8 mouse cellular contexts compared by ENCODE assay signal in genomic region chr12:28700101-28700511, GRCm38 (mm10). TPM values are rescaled to one million over a fixed set of nuclear protein-coding genes. Genes with fewer than 3 reads are reported as not detected.
DNase-seq lines count a peak whose midpoint lies in the region; ATAC-seq and TF ChIP-seq lines count a peak whose summit lies in the region.

No protein-coding gene starts in this region.

- no peak overlapping the region for H3K9ac ChIP-seq in lung, embryonic 15.5 days
- no peak overlapping the region for H3K9ac ChIP-seq in heart, postnatal 0 days (replicated peaks; ENCODE audit: low read depth, low read length)
- peak overlapping the region; percentile 28; the same call in 1 of the 2 replicates for H3K9ac ChIP-seq in midbrain, embryonic 15.5 days

- DNase-seq in adrenal gland, adult 2 months, result peak; percentile 10
- DNase-seq in adrenal gland, adult 8-10 months, result no peak
- DNase-seq in lung, postnatal 36 days, result no peak
- DNase-seq in heart, postnatal 0 days (ENCODE audit: low spot score), result no peak
- no peak for DNase-seq in c-Kit-positive CD71-positive TER-119-positive erythroid progenitor cells, embryonic 14.5 days (ENCODE audit: low spot score)
- no peak for DNase-seq in urinary bladder, adult 18-20 months (ENCODE audit: low spot score in 2 of 2)

- H3K27ac ChIP-seq in lung, embryonic 15.5 days, result no peak overlapping the region
- peak overlapping the region; percentile 81 for H3K27ac ChIP-seq in heart, postnatal 0 days (ENCODE audit: low read depth)
- H3K27ac ChIP-seq in midbrain, embryonic 15.5 days, result peak overlapping the region; percentile 91

- H3K4me3 ChIP-seq in lung, embryonic 15.5 days, result no peak overlapping the region
- no peak overlapping the region for H3K4me3 ChIP-seq in heart, postnatal 0 days (ENCODE audit: low read depth, low read length)
- H3K4me3 ChIP-seq in midbrain, embryonic 15.5 days, result no peak overlapping the region

- no peaks in the 10 kb centered on the region for H3K9me3 ChIP-seq in lung, embryonic 15.5 days
- H3K9me3 ChIP-seq in heart, postnatal 0 days (replicated peaks; ENCODE audit: control insufficient read depth, low read length), result no peaks in the 10 kb centered on the region
- no peaks in the 10 kb centered on the region for H3K9me3 ChIP-seq in midbrain, embryonic 15.5 days

- TF ChIP-seq EP300 in heart, postnatal 0 days (IDR thresholded peaks at IDR 0.05; ENCODE audit: low read depth), result no peak

- WGBS in lung, embryonic 15.5 days, result 36% methylated on average over 3 of the region's 3 CpGs
- WGBS in heart, postnatal 0 days, result 19% methylated on average over 3 of the region's 3 CpGs
- WGBS in midbrain, embryonic 15.5 days, result 22% methylated on average over 3 of the region's 3 CpGs

- no peaks in the 10 kb centered on the region for H3K4me1 ChIP-seq in lung, embryonic 15.5 days
- no peaks in the 10 kb centered on the region; the same call in 1 of the 2 replicates for H3K4me1 ChIP-seq in heart, postnatal 0 days (ENCODE audit: control insufficient read depth, insufficient read depth)
- peaks cover 43% of the 10 kb centered on the region for H3K4me1 ChIP-seq in midbrain, embryonic 15.5 days

- H3K27me3 ChIP-seq in lung, embryonic 15.5 days, result no peaks in the 10 kb centered on the region
- no peaks in the 10 kb centered on the region for H3K27me3 ChIP-seq in heart, postnatal 0 days (ENCODE audit: control insufficient read depth, insufficient read depth, low read length)
- H3K27me3 ChIP-seq in midbrain, embryonic 15.5 days (replicated peaks), result no peaks in the 10 kb centered on the region

- no peak overlapping the region for H3K4me2 ChIP-seq in lung, embryonic 15.5 days
- H3K4me2 ChIP-seq in heart, postnatal 0 days (ENCODE audit: low read depth, low read length), result no peak overlapping the region
- no peak overlapping the region for H3K4me2 ChIP-seq in midbrain, embryonic 15.5 days

- peaks cover 11% of the 10 kb centered on the region for H3K36me3 ChIP-seq in lung, embryonic 15.5 days
- H3K36me3 ChIP-seq in heart, postnatal 0 days (replicated peaks; ENCODE audit: control insufficient read depth, insufficient read depth, low read length), result peaks cover 25% of the 10 kb centered on the region
- H3K36me3 ChIP-seq in midbrain, embryonic 15.5 days (replicated peaks), result no peaks in the 10 kb centered on the region

- TF ChIP-seq CTCF in heart, postnatal 0 days (IDR thresholded peaks at IDR 0.05; ENCODE audit: low read depth), result no peak

- 0 out of 2 replicates have a peak, but pooled peaks have one; percentile 21 for ATAC-seq in lung, embryonic 15.5 days (ENCODE audit: borderline replicate concordance, extremely low read depth, low FRiP score, low TSS enrichment)
- ATAC-seq in heart, postnatal 0 days (ENCODE audit: insufficient read depth, low read depth), result peak; percentile 29
- peak; percentile 29; the same call in 1 of the 2 replicates for ATAC-seq in midbrain, embryonic 15.5 days (replicated peaks)

RNA-seq across cellular contexts. Expression of gene Adi1, which starts 25.1 kb away (rescaled TPM):
- total RNA-seq in adrenal gland, adult 2 months (2021), result 10 to 100 TPM; 80.5 to 83.4 TPM
- polyA plus RNA-seq in adrenal gland, adult 2 months (2012; rRNA removed), result 10.6 and 12.3 TPM in 2 replicates
- total RNA-seq in adrenal gland, adult 8-10 months (2022), result 100 to 1,000 TPM in 1 of 4 experiments, 10 to 100 TPM in 3; 83.4 to 109 (median 96.9) TPM
- polyA plus RNA-seq in lung, embryonic 15.5 days (2015; fragmentation: Nextera tagmentation; extraction: Ambion mirVana), result 87.9 and 88.1 TPM in 2 replicates
- total RNA-seq in heart, postnatal 0 days (2014; rRNA removed; ENCODE audit: low replicate concordance), result 4.4 and 15.8 TPM in 2 replicates
- polyA plus RNA-seq in heart, postnatal 0 days (2015; fragmentation: Nextera tagmentation; extraction: Ambion mirVana), result 37.0 and 38.4 TPM in 2 replicates
- 23.8 and 25.5 TPM in 2 replicates for polyA plus RNA-seq in midbrain, embryonic 15.5 days (2015; fragmentation: Nextera tagmentation; extraction: Ambion mirVana)

RNA-seq across cellular contexts. Expression of gene Trappc12, which starts 50.2 kb away (rescaled TPM):
- 10 to 100 TPM; 32.7 to 39.2 TPM for total RNA-seq in adrenal gland, adult 2 months (2021)
- 18.1 and 22.6 TPM in 2 replicates for polyA plus RNA-seq in adrenal gland, adult 2 months (2012; rRNA removed)
- total RNA-seq in adrenal gland, adult 8-10 months (2022), result 10 to 100 TPM; 41.7 to 51.0 (median 46.9) TPM
- polyA plus RNA-seq in lung, embryonic 15.5 days (2015; fragmentation: Nextera tagmentation; extraction: Ambion mirVana), result 38.3 and 41.5 TPM in 2 replicates
- total RNA-seq in heart, postnatal 0 days (2014; rRNA removed; ENCODE audit: low replicate concordance), result 41.4 and 43.4 TPM in 2 replicates
- 21.6 and 21.7 TPM in 2 replicates for polyA plus RNA-seq in heart, postnatal 0 days (2015; fragmentation: Nextera tagmentation; extraction: Ambion mirVana)
- polyA plus RNA-seq in midbrain, embryonic 15.5 days (2015; fragmentation: Nextera tagmentation; extraction: Ambion mirVana), result 46.4 and 46.7 TPM in 2 replicates

RNA-seq across cellular contexts. Expression of gene Rnaseh1, which starts 50.7 kb away (rescaled TPM):
- 10 to 100 TPM in 1 of 2 experiments, 1 to 10 TPM in 1; 9.5 to 14.7 TPM for total RNA-seq in adrenal gland, adult 2 months (2021)
- polyA plus RNA-seq in adrenal gland, adult 2 months (2012; rRNA removed), result 4.0 and 5.1 TPM in 2 replicates
- total RNA-seq in adrenal gland, adult 8-10 months (2022), result 10 to 100 TPM; 14.0 to 20.1 (median 17.2) TPM
- 30.7 and 34.5 TPM in 2 replicates for polyA plus RNA-seq in lung, embryonic 15.5 days (2015; fragmentation: Nextera tagmentation; extraction: Ambion mirVana)
- total RNA-seq in heart, postnatal 0 days (2014; rRNA removed; ENCODE audit: low replicate concordance), result 4.1 and 17.7 TPM in 2 replicates
- polyA plus RNA-seq in heart, postnatal 0 days (2015; fragmentation: Nextera tagmentation; extraction: Ambion mirVana), result 11.6 and 12.6 TPM in 2 replicates
- polyA plus RNA-seq in midbrain, embryonic 15.5 days (2015; fragmentation: Nextera tagmentation; extraction: Ambion mirVana), result 24.1 and 27.2 TPM in 2 replicates

RNA-seq across cellular contexts. Expression of gene Eipr1, which starts 51.5 kb away (rescaled TPM):
- total RNA-seq in adrenal gland, adult 2 months (2021), result 10 to 100 TPM; 21.8 to 23.5 TPM
- 23.1 TPM in 2 replicates for polyA plus RNA-seq in adrenal gland, adult 2 months (2012; rRNA removed)
- 10 to 100 TPM; 25.6 to 27.2 (median 26.4) TPM for total RNA-seq in adrenal gland, adult 8-10 months (2022)
- polyA plus RNA-seq in lung, embryonic 15.5 days (2015; fragmentation: Nextera tagmentation; extraction: Ambion mirVana), result 28.4 and 31.1 TPM in 2 replicates
- total RNA-seq in heart, postnatal 0 days (2014; rRNA removed; ENCODE audit: low replicate concordance), result 29.3 and 32.0 TPM in 2 replicates
- polyA plus RNA-seq in heart, postnatal 0 days (2015; fragmentation: Nextera tagmentation; extraction: Ambion mirVana), result 13.0 and 16.4 TPM in 2 replicates
- polyA plus RNA-seq in midbrain, embryonic 15.5 days (2015; fragmentation: Nextera tagmentation; extraction: Ambion mirVana), result 79.2 and 85.6 TPM in 2 replicates
